Mouse (Mus musculus): ENCODE data around the gene Zc3h15. TPM values are rescaled to one million over a fixed set of nuclear protein-coding genes. Genes with fewer than 3 reads are reported as not detected.
"Not testable (repeated sequence)": the region's sequence is repeated elsewhere in the genome, so short reads cannot be mapped to it uniquely, and the experiment has no call there.

Gene Zc3h15
- polyA plus RNA-seq, 1 experiment from 2014 or later, result 137 TPM

- WGBS, result 67% methylated on average over 1 of the region's 1 CpGs
Observed at GRCm38 (mm10) chr2:83698484-83698883, 54.2 kb downstream of the Zc3h15 start.

GRCm38 (mm10) chr2:83699324-83699723 lies 55.1 kb downstream of the Zc3h15 start:
- Histone ChIP-seq H3K4me2 (no peak overlapping the region), H3K9me3 (no peaks in the 10 kb centered on the region), H3K27ac (no peak overlapping the region), H3K27me3 (replicated peaks) (no peaks in the 10 kb centered on the region), H3K36me3 (no peaks in the 10 kb centered on the region), H3K9ac (no peak overlapping the region), H3K4me1 (no peaks in the 10 kb centered on the region), H3K4me3 (replicated peaks) (no peak overlapping the region)
- WGBS, result 50% methylated on average over 1 of the region's 1 CpGs
- ATAC-seq (ENCODE audit: insufficient read depth, low FRiP score, low read depth), result no peak

More at GRCm38 (mm10) chr2:83698484-83698883, 54.2 kb downstream of the Zc3h15 start:
- H3K4me3 ChIP-seq (replicated peaks), result no peak overlapping the region
- H3K27ac ChIP-seq, result no peak overlapping the region
- H3K4me1 ChIP-seq, result no peaks in the 10 kb centered on the region
- no peaks in the 10 kb centered on the region for H3K36me3 ChIP-seq
- H3K4me2 ChIP-seq, result no peak overlapping the region
- H3K9me3 ChIP-seq, result no peaks in the 10 kb centered on the region
- no peak overlapping the region for H3K9ac ChIP-seq
- no peak for ATAC-seq (ENCODE audit: insufficient read depth, low FRiP score, low read depth)
- H3K27me3 ChIP-seq (replicated peaks), result no peaks in the 10 kb centered on the region

GRCm38 (mm10) chr2:83700667-83701066 lies 56.4 kb downstream of the Zc3h15 start:
- H3K9me3 ChIP-seq, result no peaks in the 10 kb centered on the region
- no peaks in the 10 kb centered on the region for H3K36me3 ChIP-seq
- no peak overlapping the region for H3K4me2 ChIP-seq
- 46% methylated on average over 4 of the region's 4 CpGs for WGBS
- H3K27me3 ChIP-seq (replicated peaks), result no peaks in the 10 kb centered on the region
- H3K4me1 ChIP-seq, result no peaks in the 10 kb centered on the region
- no peak overlapping the region for H3K4me3 ChIP-seq (replicated peaks)
- ATAC-seq (ENCODE audit: insufficient read depth, low FRiP score, low read depth), result no peak
- H3K9ac ChIP-seq, result no peak overlapping the region
- no peak overlapping the region for H3K27ac ChIP-seq

- H3K4me2 ChIP-seq, result no peak overlapping the region
- no peak overlapping the region for H3K4me3 ChIP-seq (replicated peaks)
- WGBS, result 92% methylated on average over 7 of the region's 7 CpGs
Observed at GRCm38 (mm10) chr2:83702411-83702810, 58.2 kb downstream of the Zc3h15 start.

GRCm38 (mm10) chr2:83705580-83706158 lies 61.4 kb downstream of the Zc3h15 start:
- no peak overlapping the region for H3K27ac ChIP-seq
- H3K27me3 ChIP-seq (replicated peaks), result no peaks in the 10 kb centered on the region
- WGBS, result 46% methylated on average over 9 of the region's 9 CpGs
- no peak overlapping the region for H3K4me3 ChIP-seq (replicated peaks)
- H3K4me1 ChIP-seq, result no peaks in the 10 kb centered on the region
- H3K9me3 ChIP-seq, result no peaks in the 10 kb centered on the region
- no peaks in the 10 kb centered on the region for H3K36me3 ChIP-seq
- no peak overlapping the region for H3K4me2 ChIP-seq
- ATAC-seq (ENCODE audit: insufficient read depth, low FRiP score, low read depth), result no peak
- no peak overlapping the region for H3K9ac ChIP-seq

More at GRCm38 (mm10) chr2:83702411-83702810, 58.2 kb downstream of the Zc3h15 start:
- H3K27me3 ChIP-seq (replicated peaks), result no peaks in the 10 kb centered on the region
- no peaks in the 10 kb centered on the region for H3K9me3 ChIP-seq
- ATAC-seq (ENCODE audit: insufficient read depth, low FRiP score, low read depth), result no peak
- no peak overlapping the region for H3K9ac ChIP-seq
- H3K27ac ChIP-seq, result no peak overlapping the region
- H3K4me1 ChIP-seq, result no peaks in the 10 kb centered on the region
- no peaks in the 10 kb centered on the region for H3K36me3 ChIP-seq

- 33% methylated on average over 11 of the region's 11 CpGs for WGBS
- no peak overlapping the region for H3K4me2 ChIP-seq
- H3K27me3 ChIP-seq (replicated peaks), result no peaks in the 10 kb centered on the region
- ATAC-seq (ENCODE audit: insufficient read depth, low FRiP score, low read depth), result peak; percentile 67; the same call in 1 of the 2 replicates
- H3K4me3 ChIP-seq (replicated peaks), result no peak overlapping the region
- H3K36me3 ChIP-seq, result no peaks in the 10 kb centered on the region
- H3K9me3 ChIP-seq, result no peaks in the 10 kb centered on the region
- H3K4me1 ChIP-seq, result 0 out of 2 replicates have a peak, but pooled peaks cover 2% of the 10 kb centered on the region
- H3K27ac ChIP-seq, result peak overlapping the region; percentile 33; the same call in 1 of the 2 replicates
- no peak overlapping the region for H3K9ac ChIP-seq
Observed at GRCm38 (mm10) chr2:83709896-83710524, 65.8 kb downstream of the Zc3h15 start.

GRCm38 (mm10) chr2:83713281-83713680 lies 69.0 kb downstream of the Zc3h15 start:
- WGBS, result 69% methylated on average over 7 of the region's 7 CpGs

GRCm38 (mm10) chr2:83713946-83714345 lies 69.7 kb downstream of the Zc3h15 start:
- WGBS, result 79% methylated on average over 5 of the region's 5 CpGs
- H3K9me3 ChIP-seq, result no peaks in the 10 kb centered on the region
- ATAC-seq (ENCODE audit: insufficient read depth, low FRiP score, low read depth), result no peak
- H3K9ac ChIP-seq, result no peak overlapping the region
- H3K27me3 ChIP-seq (replicated peaks), result no peaks in the 10 kb centered on the region
- H3K36me3 ChIP-seq, result no peaks in the 10 kb centered on the region
- H3K4me1 ChIP-seq, result 0 out of 2 replicates have a peak, but pooled peaks cover 2% of the 10 kb centered on the region
- H3K4me2 ChIP-seq, result no peak overlapping the region
- H3K4me3 ChIP-seq (replicated peaks), result no peak overlapping the region
- H3K27ac ChIP-seq, result no peak overlapping the region

More at GRCm38 (mm10) chr2:83713281-83713680, 69.0 kb downstream of the Zc3h15 start:
- H3K4me1 ChIP-seq; H3K4me2 ChIP-seq; H3K27me3 ChIP-seq (replicated peaks); H3K9me3 ChIP-seq; H3K36me3 ChIP-seq; H3K4me3 ChIP-seq (replicated peaks); ATAC-seq (ENCODE audit: insufficient read depth, low FRiP score, low read depth); H3K9ac ChIP-seq; H3K27ac ChIP-seq: not testable (repeated sequence)

Other genes starting within 250 kb of the Zc3h15 start
- gene Itgav, start 80.0 kb downstream of the Zc3h15 start, polyA plus RNA-seq (2015; fragmentation: Nextera tagmentation; extraction: Ambion mirVana), result 76.4 and 83.1 TPM in 2 replicates
- gene Fam171b, start 168.2 kb downstream of the Zc3h15 start, polyA plus RNA-seq (2015; fragmentation: Nextera tagmentation; extraction: Ambion mirVana), result 10.5 and 13.6 TPM in 2 replicates

All from stomach, embryonic 15.5 days (tissue).